Mouse (Mus musculus): Measurements from ENCODE around the gene Ifi206. TPM values are rescaled to one million over a fixed set of nuclear protein-coding genes. Genes with fewer than 3 reads are reported as not detected.
"Not testable (repeated sequence)": the region's sequence is repeated elsewhere in the genome, so short reads cannot be mapped to it uniquely, and the experiment has no call there.

The Ifi206 gene
- 0.21 and 0.34 TPM in 2 replicates for polyA plus RNA-seq (2015; fragmentation: Nextera tagmentation; extraction: Ambion mirVana)

DNA sequence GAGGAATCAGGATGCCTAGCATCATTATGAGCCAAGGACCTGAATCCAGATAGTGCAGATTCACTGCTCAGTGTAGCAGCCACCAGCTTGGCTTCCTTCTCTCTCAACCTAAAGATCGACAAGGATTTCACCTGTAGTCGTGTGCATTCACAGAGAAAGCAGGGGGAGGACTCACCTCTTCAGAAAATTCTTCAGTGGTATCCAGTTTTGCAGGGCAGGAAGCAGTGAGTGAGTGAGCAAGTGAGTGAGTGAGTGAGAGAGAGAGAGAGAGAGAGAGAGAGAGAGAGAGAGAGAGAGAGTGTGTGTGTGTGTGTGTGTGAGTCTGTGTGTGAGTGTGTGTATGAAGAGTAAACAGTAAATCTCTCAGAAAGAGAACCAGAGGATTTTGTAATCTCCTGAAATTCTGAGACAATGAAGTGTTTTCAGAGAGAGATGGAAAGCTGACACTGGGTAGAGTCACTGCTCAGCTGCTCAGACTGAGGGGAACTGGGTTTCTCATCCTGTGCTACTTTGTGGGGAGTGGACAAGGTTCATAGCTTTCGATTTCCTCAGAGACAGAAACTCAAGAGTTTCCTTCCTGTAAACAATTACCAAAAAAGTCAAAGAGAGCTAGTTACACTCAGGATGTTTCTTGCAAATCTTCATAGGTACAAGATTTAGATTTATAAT, at the start of gene Ifi206:
Gene Ifi206, minus strand, starts transcription at position 230 of the 669 bp plus-strand sequence.
- not testable (repeated sequence) for H3K27me3 ChIP-seq; H3K4me2 ChIP-seq; ATAC-seq (ENCODE audit: borderline replicate concordance, extremely low read depth, low FRiP score, low TSS enrichment); H3K27ac ChIP-seq; H3K9ac ChIP-seq; H3K36me3 ChIP-seq; H3K9me3 ChIP-seq; H3K4me1 ChIP-seq; H3K4me3 ChIP-seq
- WGBS, result 54% methylated on average over 3 of the region's 3 CpGs

DNA sequence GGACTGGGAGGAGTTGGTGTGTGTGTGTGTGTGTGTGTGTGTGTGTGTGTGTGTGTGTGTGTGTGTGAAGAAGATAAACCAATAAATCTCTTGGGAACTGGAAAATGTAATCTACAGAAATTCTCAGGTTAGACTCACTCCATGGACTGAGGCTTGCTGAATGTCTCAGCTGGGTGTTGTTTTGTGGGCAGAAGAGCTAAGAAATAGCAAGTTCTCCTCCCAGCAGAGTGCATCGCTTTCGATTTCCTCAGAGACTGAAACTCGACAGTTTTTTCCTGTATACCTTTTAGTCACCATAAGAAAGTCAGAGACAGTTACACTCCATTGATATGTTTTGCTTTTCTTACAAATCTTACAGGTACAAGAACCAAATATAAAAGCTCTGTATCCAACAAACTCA, 45.0 kb upstream of the Ifi206 start, which contains the start of gene Ifi214:
Gene Ifi214, minus strand, starts transcription at position 167 of the 400 bp plus-strand sequence.
- H3K9ac ChIP-seq; H3K4me2 ChIP-seq; ATAC-seq (ENCODE audit: borderline replicate concordance, extremely low read depth, low FRiP score, low TSS enrichment); H3K9me3 ChIP-seq; H3K27me3 ChIP-seq; H3K4me1 ChIP-seq; H3K27ac ChIP-seq; H3K4me3 ChIP-seq; H3K36me3 ChIP-seq: not testable (repeated sequence)
- 79% methylated on average over 3 of the region's 3 CpGs for WGBS

DNA sequence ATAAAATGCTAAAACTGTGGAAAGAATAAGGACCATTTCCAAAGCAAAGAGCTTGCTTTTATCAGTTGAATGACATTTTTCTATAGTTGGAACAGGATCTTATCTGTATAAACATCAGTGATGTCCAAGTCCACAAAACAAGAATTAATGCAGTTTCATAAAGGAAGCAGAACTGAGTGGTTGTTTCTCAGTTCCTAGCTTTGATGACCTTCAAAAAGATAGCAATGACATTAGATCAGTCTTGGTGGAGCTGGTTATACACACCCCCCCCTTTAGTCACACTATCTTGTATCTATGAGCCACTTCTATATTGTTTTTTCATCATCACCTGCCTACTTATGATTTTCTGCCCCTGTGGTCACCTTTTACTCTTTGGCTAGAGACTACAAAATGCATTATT, 30.6 kb upstream of the Ifi206 start:
- Histone ChIP-seq H3K27ac (no peak overlapping the region), H3K4me2 (no peak overlapping the region), H3K4me1 (no peaks in the 10 kb centered on the region), H3K36me3 (no peaks in the 10 kb centered on the region), H3K9ac (no peak overlapping the region), H3K9me3 (no peaks in the 10 kb centered on the region), H3K4me3 (no peak overlapping the region), H3K27me3 (no peaks in the 10 kb centered on the region)
- no peak for ATAC-seq (ENCODE audit: borderline replicate concordance, extremely low read depth, low FRiP score, low TSS enrichment)

DNA sequence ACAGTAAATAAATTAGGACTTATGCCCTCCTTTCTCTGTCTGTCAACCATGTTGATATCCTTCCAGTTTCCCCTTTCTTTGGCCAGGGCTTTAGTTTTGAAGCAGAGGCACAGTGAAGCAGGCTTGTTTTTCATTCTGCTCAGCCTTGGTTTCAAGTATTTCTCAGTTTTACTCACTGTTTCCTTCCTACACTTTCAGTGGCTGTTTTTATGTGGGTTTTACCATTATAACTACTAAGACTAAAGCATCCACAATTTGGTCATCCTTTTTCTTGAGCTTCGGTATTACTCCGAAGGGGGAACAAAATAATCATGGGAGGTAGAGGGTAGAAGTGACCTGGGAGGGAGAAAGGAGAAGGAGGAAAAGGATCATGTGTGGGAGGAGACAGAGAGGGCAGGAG, 19.8 kb upstream of the Ifi206 start:
- not testable (repeated sequence) for H3K4me2 ChIP-seq; H3K4me1 ChIP-seq; H3K36me3 ChIP-seq; H3K27me3 ChIP-seq; H3K27ac ChIP-seq; ATAC-seq (ENCODE audit: borderline replicate concordance, extremely low read depth, low FRiP score, low TSS enrichment); H3K4me3 ChIP-seq; H3K9me3 ChIP-seq; H3K9ac ChIP-seq
- 88% methylated on average over 2 of the region's 2 CpGs for WGBS

DNA sequence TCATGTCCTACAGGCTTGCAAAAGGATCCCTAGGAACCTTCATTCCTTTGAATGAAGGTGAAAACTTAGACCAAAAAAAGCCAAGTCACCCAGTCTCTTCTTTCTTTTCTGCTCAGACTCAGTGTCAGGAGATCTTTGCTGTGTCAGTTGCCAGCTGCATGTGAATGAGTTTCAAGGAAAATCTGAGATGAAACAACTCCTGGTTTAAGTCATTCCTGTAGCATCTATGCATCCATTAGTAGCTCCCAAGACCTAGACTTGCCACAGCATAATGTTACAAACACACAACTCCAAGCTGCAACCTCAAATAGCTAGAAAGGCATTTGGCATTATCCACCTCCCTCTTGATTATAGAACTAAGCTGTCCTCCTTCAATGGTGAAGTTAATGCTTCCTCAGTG, 642 bp upstream of the Ifi206 start:
- not testable (repeated sequence) for H3K9me3 ChIP-seq; H3K9ac ChIP-seq; H3K27ac ChIP-seq; H3K4me2 ChIP-seq; H3K4me1 ChIP-seq; H3K4me3 ChIP-seq; H3K27me3 ChIP-seq; H3K36me3 ChIP-seq; ATAC-seq (ENCODE audit: borderline replicate concordance, extremely low read depth, low FRiP score, low TSS enrichment)

DNA sequence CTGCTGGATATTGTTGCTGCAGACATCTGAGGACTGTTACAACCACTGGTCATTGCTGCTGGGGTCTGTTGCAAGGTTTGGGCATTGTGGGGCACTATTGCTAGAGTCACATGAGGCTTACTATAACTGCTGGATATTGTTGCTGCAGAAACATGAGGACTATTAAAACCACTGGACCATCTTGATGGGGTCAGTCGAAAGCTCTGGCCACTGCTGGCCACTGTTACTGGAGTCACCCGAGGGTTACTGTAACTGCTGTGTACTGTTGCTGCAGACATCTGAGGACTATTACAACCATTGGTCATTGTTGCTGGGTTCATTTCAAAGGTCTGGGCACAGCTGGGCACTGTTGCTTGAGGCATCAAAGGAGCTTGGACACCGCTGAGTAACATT, 9.7 kb downstream of the Ifi206 start:
- H3K27me3 ChIP-seq; ATAC-seq (ENCODE audit: borderline replicate concordance, extremely low read depth, low FRiP score, low TSS enrichment); H3K27ac ChIP-seq; H3K9me3 ChIP-seq; H3K36me3 ChIP-seq; H3K9ac ChIP-seq; H3K4me2 ChIP-seq; H3K4me1 ChIP-seq; H3K4me3 ChIP-seq: not testable (repeated sequence)
- WGBS, result 78% methylated on average over 3 of the region's 3 CpGs

DNA sequence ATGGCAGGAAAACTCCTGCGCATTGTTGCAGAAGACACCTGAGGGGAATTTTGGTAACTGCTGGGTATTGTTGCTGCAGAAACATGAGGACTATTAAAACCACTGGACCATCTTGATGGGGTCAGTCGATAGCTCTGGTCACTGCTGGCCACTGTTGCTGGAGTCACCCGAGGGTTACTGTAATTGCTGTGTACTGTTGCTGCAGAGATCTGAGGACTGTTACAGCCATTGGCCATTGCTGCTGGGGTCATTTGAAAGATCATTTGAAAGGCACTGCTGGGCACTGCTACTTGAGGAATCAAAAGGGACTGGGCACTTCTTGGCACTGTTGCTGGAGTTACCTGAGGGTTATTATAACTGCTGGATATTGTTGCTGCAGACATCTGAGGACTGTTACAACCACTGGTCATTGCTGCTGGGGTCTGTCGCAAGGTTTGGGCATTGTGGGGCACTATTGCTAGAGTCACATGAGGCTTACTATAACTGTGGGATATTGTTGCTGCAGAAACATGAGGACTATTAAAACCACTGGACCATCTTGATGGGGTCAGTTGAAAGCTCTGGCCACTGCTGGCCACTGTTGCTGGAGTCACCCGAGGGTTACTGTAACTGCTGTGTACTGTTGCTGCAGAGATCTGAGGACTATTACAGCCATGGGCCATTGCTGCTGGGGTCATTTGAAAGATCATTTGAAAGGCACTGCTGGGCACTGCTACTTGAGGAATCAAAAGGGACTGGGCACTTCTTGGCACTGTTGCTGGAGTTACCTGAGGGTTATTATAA, 10.3 kb downstream of the Ifi206 start:
- H3K4me2 ChIP-seq; H3K36me3 ChIP-seq; H3K27ac ChIP-seq; H3K9ac ChIP-seq; H3K27me3 ChIP-seq; ATAC-seq (ENCODE audit: borderline replicate concordance, extremely low read depth, low FRiP score, low TSS enrichment); H3K4me1 ChIP-seq; H3K9me3 ChIP-seq; H3K4me3 ChIP-seq: not testable (repeated sequence)
- WGBS, result 81% methylated on average over 5 of the region's 5 CpGs

DNA sequence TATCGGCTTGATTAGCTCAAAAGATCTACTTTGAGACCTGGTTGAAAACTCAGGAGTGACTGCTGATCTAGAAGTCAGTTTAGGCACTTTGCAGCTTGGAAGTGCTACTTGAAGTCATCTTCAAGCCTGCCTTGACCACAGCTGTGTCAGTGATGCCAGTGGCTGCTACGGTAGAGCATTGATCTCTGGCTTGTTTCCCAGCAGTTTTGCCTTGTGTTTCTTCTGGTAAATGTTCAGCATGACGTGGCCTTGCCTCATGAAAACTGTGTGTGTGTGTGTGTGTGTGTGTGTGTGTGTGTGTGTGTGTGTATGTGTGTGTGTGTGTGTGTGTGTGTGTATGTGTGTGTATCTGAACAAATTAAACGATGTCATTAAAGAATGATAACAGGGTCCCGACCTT, 34.1 kb downstream of the Ifi206 start:
- Histone ChIP-seq H3K27me3 (no peaks in the 10 kb centered on the region), H3K4me1 (no peaks in the 10 kb centered on the region), H3K4me3 (no peak overlapping the region), H3K36me3 (no peaks in the 10 kb centered on the region), H3K9ac (no peak overlapping the region), H3K9me3 (no peaks in the 10 kb centered on the region), H3K27ac (no peak overlapping the region), H3K4me2 (no peak overlapping the region)
- ATAC-seq (ENCODE audit: borderline replicate concordance, extremely low read depth, low FRiP score, low TSS enrichment), result no peak
- WGBS, result 70% methylated on average over 5 of the region's 5 CpGs

DNA sequence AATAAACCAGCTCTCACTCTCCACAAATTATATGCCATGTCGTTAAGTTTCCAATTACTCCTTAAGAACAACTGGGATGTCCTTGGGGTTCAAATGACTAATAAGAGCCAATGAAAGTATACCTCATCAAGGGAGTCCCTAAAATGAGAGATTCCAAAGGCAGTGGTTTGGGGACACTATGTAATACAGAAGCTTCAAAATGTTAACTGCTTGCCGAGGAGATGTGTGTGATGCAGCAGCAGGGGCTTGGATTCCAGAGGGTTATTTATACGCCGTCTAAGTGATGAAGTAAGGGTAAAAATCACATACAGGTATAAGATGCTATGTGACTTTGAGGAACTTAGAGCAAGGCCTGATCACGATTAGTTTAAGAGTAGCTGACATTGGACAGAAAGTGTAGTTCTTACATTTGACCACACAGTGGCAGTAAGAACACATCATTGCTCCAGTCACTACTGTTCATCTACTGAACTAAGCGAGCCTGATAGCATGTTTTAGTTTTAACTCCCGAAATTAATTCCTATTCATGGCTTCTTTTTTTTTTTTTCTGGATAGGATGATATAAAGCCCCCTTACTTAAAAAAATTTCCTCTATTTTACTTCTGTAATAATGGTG, 34.6 kb downstream of the Ifi206 start:
- no peaks in the 10 kb centered on the region for H3K36me3 ChIP-seq
- H3K4me3 ChIP-seq, result no peak overlapping the region
- no peak overlapping the region for H3K4me2 ChIP-seq
- H3K27ac ChIP-seq, result no peak overlapping the region
- no peak overlapping the region for H3K9ac ChIP-seq
- H3K4me1 ChIP-seq, result no peaks in the 10 kb centered on the region
- no peak for ATAC-seq (ENCODE audit: borderline replicate concordance, extremely low read depth, low FRiP score, low TSS enrichment)
- H3K27me3 ChIP-seq, result no peaks in the 10 kb centered on the region
- no peaks in the 10 kb centered on the region for H3K9me3 ChIP-seq
- WGBS, result 50% methylated on average over 7 of the region's 7 CpGs

DNA sequence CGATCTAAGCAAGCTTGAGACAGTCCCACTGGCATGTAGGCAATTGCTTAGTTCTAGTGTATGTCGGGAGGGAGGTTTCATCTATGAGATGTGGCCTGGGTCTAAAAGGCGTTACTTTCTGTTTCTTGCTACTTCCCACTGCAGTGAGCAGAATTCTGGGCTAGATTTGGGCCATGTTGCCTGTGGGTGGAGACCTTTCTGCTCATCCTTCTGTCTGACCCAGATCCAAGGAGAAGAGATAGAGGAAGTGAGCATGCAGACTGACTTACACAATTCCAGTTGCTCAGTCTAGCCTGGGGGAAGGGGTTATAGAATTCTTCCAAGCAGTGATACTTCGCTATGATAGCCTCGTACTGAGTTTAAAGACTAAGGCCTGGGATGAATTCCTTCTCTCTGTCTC, 39.2 kb downstream of the Ifi206 start:
- WGBS, result 83% methylated on average over 5 of the region's 5 CpGs
- H3K9me3 ChIP-seq, result no peaks in the 10 kb centered on the region
- no peak overlapping the region for H3K4me2 ChIP-seq

DNA sequence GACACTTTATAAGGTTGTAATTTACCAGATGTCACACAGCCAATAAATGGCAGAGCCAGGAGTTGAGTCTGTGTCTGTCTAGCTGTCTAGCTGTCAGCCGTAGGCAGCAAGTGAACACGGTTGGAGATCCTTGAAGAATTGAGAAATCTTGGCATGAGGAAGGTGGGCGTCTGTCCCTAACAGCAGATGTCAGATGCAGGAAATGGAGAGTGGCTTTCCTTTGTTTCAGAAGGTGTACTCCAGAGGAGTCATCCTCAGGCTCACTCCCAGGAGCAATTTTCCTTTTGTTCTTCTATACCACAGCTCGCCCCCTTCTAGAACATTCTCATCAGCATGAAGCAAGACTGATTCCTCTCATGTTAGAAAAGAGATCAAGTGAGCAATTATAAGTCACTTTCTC, 40.2 kb downstream of the Ifi206 start:
- H3K4me2 ChIP-seq, result no peak overlapping the region
- H3K9ac ChIP-seq, result no peak overlapping the region
- H3K36me3 ChIP-seq, result no peaks in the 10 kb centered on the region
- no peak overlapping the region for H3K4me3 ChIP-seq
- H3K27ac ChIP-seq, result no peak overlapping the region
- ATAC-seq (ENCODE audit: borderline replicate concordance, extremely low read depth, low FRiP score, low TSS enrichment), result no peak
- H3K27me3 ChIP-seq, result no peaks in the 10 kb centered on the region
- no peaks in the 10 kb centered on the region for H3K9me3 ChIP-seq
- WGBS, result 82% methylated on average over 4 of the region's 4 CpGs
- H3K4me1 ChIP-seq, result no peaks in the 10 kb centered on the region

More for the DNA sequence above, 39.2 kb downstream of the Ifi206 start:
- no peak for ATAC-seq (ENCODE audit: borderline replicate concordance, extremely low read depth, low FRiP score, low TSS enrichment)
- no peak overlapping the region for H3K27ac ChIP-seq
- H3K36me3 ChIP-seq, result no peaks in the 10 kb centered on the region
- no peak overlapping the region for H3K9ac ChIP-seq
- no peaks in the 10 kb centered on the region for H3K4me1 ChIP-seq
- H3K4me3 ChIP-seq, result no peak overlapping the region
- no peaks in the 10 kb centered on the region for H3K27me3 ChIP-seq

DNA sequence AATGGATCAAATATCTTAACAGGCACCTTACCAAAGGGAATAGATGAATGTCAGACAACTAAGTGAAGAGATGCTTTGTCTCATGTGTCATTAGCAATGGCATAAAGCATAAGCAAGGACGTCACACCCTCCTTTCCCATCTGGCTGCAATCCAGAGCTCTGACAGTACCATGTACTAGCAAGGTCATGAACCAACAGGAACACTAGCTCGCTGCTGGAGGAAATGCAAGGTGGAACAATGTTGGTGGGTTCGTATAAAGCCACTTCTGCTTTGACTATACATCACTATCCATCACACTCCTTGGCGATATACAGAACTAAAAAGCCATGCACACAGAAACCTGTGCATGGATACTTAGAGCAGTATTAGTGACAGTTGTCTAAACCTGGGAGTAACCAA, 43.8 kb downstream of the Ifi206 start:
- Histone ChIP-seq H3K4me1 (no peaks in the 10 kb centered on the region), H3K4me2 (no peak overlapping the region), H3K36me3 (no peaks in the 10 kb centered on the region), H3K9ac (no peak overlapping the region), H3K9me3 (no peaks in the 10 kb centered on the region), H3K4me3 (no peak overlapping the region), H3K27ac (no peak overlapping the region), H3K27me3 (no peaks in the 10 kb centered on the region)
- ATAC-seq (ENCODE audit: borderline replicate concordance, extremely low read depth, low FRiP score, low TSS enrichment), result no peak
- WGBS, result 50% methylated on average over 4 of the region's 4 CpGs
